Mouse (Mus musculus) neural tube, embryonic 13.5 days (tissue): Measurements from ENCODE around the gene Orai2. TPM values are rescaled to one million over a fixed set of nuclear protein-coding genes. Genes with fewer than 3 reads are reported as not detected.
"Not testable (repeated sequence)": the region's sequence is repeated elsewhere in the genome, so short reads cannot be mapped to it uniquely, and the experiment has no call there.

Experiments used
- ATAC-seq: fragments of 200-750 bp; cut with Nextera tagmentation; 2 replicates; pipeline ENCODE4 v1.8.0; 2017; ENCODE audit warnings: low read depth, mild to moderate bottlenecking, moderate TSS enrichment, moderate library complexity
- H3K27ac ChIP-seq: fragments of 300-500 bp; sonication (generic); replicated peaks from 2 replicates; pipeline ENCODE4 v1.5.1; 2015; ENCODE audit warnings: moderate library complexity, mild to moderate bottlenecking, inconsistent platforms
- H3K27me3 ChIP-seq: fragments of 300-500 bp; sonication (generic); 2 replicates; pipeline ENCODE4 v1.6.1; 2015; ENCODE audit warnings: mild to moderate bottlenecking, inconsistent platforms
- H3K36me3 ChIP-seq: fragments of 300-500 bp; sonication (generic); 2 replicates; pipeline ENCODE4 v1.6.1; 2015; ENCODE audit warnings: mild to moderate bottlenecking, inconsistent platforms
- H3K4me1 ChIP-seq: fragments of 300-500 bp; sonication (generic); replicated peaks from 2 replicates; pipeline ENCODE4 v1.6.1; 2015; ENCODE audit warnings: inconsistent platforms
- H3K4me2 ChIP-seq: fragments of 300-500 bp; sonication (generic); 2 replicates; pipeline ENCODE4 v1.6.1; 2015; ENCODE audit warnings: inconsistent platforms, mild to moderate bottlenecking, moderate library complexity
- H3K4me3 ChIP-seq: fragments of 300-500 bp; sonication (generic); 2 replicates; pipeline ENCODE4 v1.5.1; 2015; ENCODE audit warnings: mild to moderate bottlenecking, inconsistent platforms
- H3K9ac ChIP-seq: fragments of 300-500 bp; sonication (generic); 2 replicates; pipeline ENCODE4 v1.6.1; 2015; ENCODE audit warnings: moderate library complexity, mild to moderate bottlenecking, inconsistent platforms
- H3K9me3 ChIP-seq: fragments of 300-500 bp; sonication (generic); 2 replicates; pipeline ENCODE4 v1.6.1; 2016; ENCODE audit warnings: inconsistent platforms
- WGBS: fragments of 180-500 bp; shearing (Covaris S2); methylation state at CpG from one replicate; pipeline ENCODE4 v1.1.7; 2015; 5-methylcytosine and 5-hydroxymethylcytosine counted together
- polyA plus RNA-seq: library from polyadenylated mRNA; unstranded; fragments of >200 nt; fragmentation: Nextera tagmentation; extraction: Ambion mirVana; gene quantifications from 2 replicates; pipeline ENCODE4 v1.2.1, GENCODE M21; 2015

The Orai2 gene
- polyA plus RNA-seq, 1 experiment from 2014 or later, result 33.7 TPM

- H3K9ac ChIP-seq, result peak overlapping the region; percentile 84
- ATAC-seq, result peak; percentile 64
Measured at GRCm38 (mm10) chr5:136169626-136170511, 644 bp downstream of the Orai2 start.

GRCm38 (mm10) chr5:136168071-136168470, 2.4 kb downstream of the Orai2 start:
- 92% methylated on average over 3 of the region's 3 CpGs for WGBS
- H3K4me1 ChIP-seq, result peaks cover 44% of the 10 kb centered on the region
- H3K4me2 ChIP-seq, result no peak overlapping the region
- no peak overlapping the region for H3K4me3 ChIP-seq
- H3K27me3 ChIP-seq, result peaks cover 6% of the 10 kb centered on the region; the same call in 1 of the 2 replicates
- 0 out of 2 replicates have a peak, but pooled peaks cover 5% of the 10 kb centered on the region for H3K9me3 ChIP-seq
- ATAC-seq, result no peak
- H3K36me3 ChIP-seq, result peaks cover 20% of the 10 kb centered on the region
- no peak overlapping the region for H3K27ac ChIP-seq
- no peak overlapping the region for H3K9ac ChIP-seq

More at GRCm38 (mm10) chr5:136169626-136170511, 644 bp downstream of the Orai2 start:
- H3K27me3 ChIP-seq, result peaks cover 6% of the 10 kb centered on the region; the same call in 1 of the 2 replicates
- H3K36me3 ChIP-seq, result peaks cover 20% of the 10 kb centered on the region
- peaks cover 45% of the 10 kb centered on the region for H3K4me1 ChIP-seq
- H3K27ac ChIP-seq, result peak overlapping the region; percentile 79
- H3K4me3 ChIP-seq, result peak overlapping the region; percentile 65
- 12% methylated on average over 15 of the region's 15 CpGs for WGBS
- H3K4me2 ChIP-seq, result peak overlapping the region; percentile 90
- 0 out of 2 replicates have a peak, but pooled peaks cover 5% of the 10 kb centered on the region for H3K9me3 ChIP-seq

GRCm38 (mm10) chr5:136167296-136167695, 3.2 kb downstream of the Orai2 start:
- H3K27ac ChIP-seq, result no peak overlapping the region
- ATAC-seq, result no peak

GRCm38 (mm10) chr5:136165246-136165645, 5.3 kb downstream of the Orai2 start:
- Histone ChIP-seq H3K9ac (peak overlapping the region; percentile 17; the same call in 1 of the 2 replicates), H3K27ac (peak overlapping the region; percentile 28; the same call in 1 of the 2 replicates), H3K9me3 (0 out of 2 replicates have a peak, but pooled peaks cover 5% of the 10 kb centered on the region), H3K4me1 (peaks cover 30% of the 10 kb centered on the region), H3K4me3 (no peak overlapping the region), H3K36me3 (peaks cover 33% of the 10 kb centered on the region), H3K27me3 (no peaks in the 10 kb centered on the region), H3K4me2 (no peak overlapping the region)
- ATAC-seq, result no peak
- WGBS, result 75% methylated on average over 8 of the region's 8 CpGs

More at GRCm38 (mm10) chr5:136167296-136167695, 3.2 kb downstream of the Orai2 start:
- peaks cover 20% of the 10 kb centered on the region for H3K36me3 ChIP-seq
- H3K4me3 ChIP-seq, result no peak overlapping the region
- 0 out of 2 replicates have a peak, but pooled peaks cover 5% of the 10 kb centered on the region for H3K9me3 ChIP-seq
- no peak overlapping the region for H3K9ac ChIP-seq
- WGBS, result 90% methylated on average over 4 of the region's 4 CpGs
- peaks cover 44% of the 10 kb centered on the region for H3K4me1 ChIP-seq
- H3K4me2 ChIP-seq, result no peak overlapping the region
- H3K27me3 ChIP-seq, result peaks cover 3% of the 10 kb centered on the region; the same call in 1 of the 2 replicates

- H3K27ac ChIP-seq, result peak overlapping the region; percentile 28; the same call in 1 of the 2 replicates
- no peak; the same call in 1 of the 2 replicates for ATAC-seq
- peaks cover 22% of the 10 kb centered on the region for H3K4me1 ChIP-seq
- no peak overlapping the region for H3K4me3 ChIP-seq
- H3K4me2 ChIP-seq, result no peak overlapping the region
- H3K27me3 ChIP-seq, result no peaks in the 10 kb centered on the region
- 67% methylated on average over 11 of the region's 11 CpGs for WGBS
- H3K9ac ChIP-seq, result no peak overlapping the region
- peaks cover 35% of the 10 kb centered on the region for H3K36me3 ChIP-seq
- 0 out of 2 replicates have a peak, but pooled peaks cover 5% of the 10 kb centered on the region for H3K9me3 ChIP-seq
Measured at GRCm38 (mm10) chr5:136163807-136164474, 6.6 kb downstream of the Orai2 start.

- H3K4me2 ChIP-seq, H3K9ac ChIP-seq, H3K9me3 ChIP-seq, ATAC-seq, H3K4me1 ChIP-seq, H3K27ac ChIP-seq, H3K4me3 ChIP-seq, H3K27me3 ChIP-seq: not testable (repeated sequence)
- 91% methylated on average over 11 of the region's 12 CpGs for WGBS
- H3K36me3 ChIP-seq, result peaks cover 15% of the 10 kb centered on the region
Measured at GRCm38 (mm10) chr5:136160084-136160483, 10.4 kb downstream of the Orai2 start.

- no peak overlapping the region for H3K27ac ChIP-seq
- 94% methylated on average over 5 of the region's 5 CpGs for WGBS
- H3K4me2 ChIP-seq, result no peak overlapping the region
- no peak for ATAC-seq
- H3K4me1 ChIP-seq, result no peaks in the 10 kb centered on the region
- no peaks in the 10 kb centered on the region for H3K9me3 ChIP-seq
- peaks cover 10% of the 10 kb centered on the region for H3K36me3 ChIP-seq
- no peak overlapping the region for H3K9ac ChIP-seq
- no peaks in the 10 kb centered on the region for H3K27me3 ChIP-seq
- H3K4me3 ChIP-seq, result no peak overlapping the region
Measured at GRCm38 (mm10) chr5:136155399-136155798, 15.1 kb downstream of the Orai2 start.

GRCm38 (mm10) chr5:136152365-136152764, 18.1 kb downstream of the Orai2 start:
- no peaks in the 10 kb centered on the region for H3K9me3 ChIP-seq
- ATAC-seq, result no peak
- H3K27me3 ChIP-seq, result no peaks in the 10 kb centered on the region
- 79% methylated on average over 8 of the region's 8 CpGs for WGBS
- no peak overlapping the region for H3K9ac ChIP-seq
- no peak overlapping the region for H3K27ac ChIP-seq
- no peak overlapping the region for H3K4me3 ChIP-seq
- H3K36me3 ChIP-seq, result peaks cover 6% of the 10 kb centered on the region; the same call in 1 of the 2 replicates
- no peaks in the 10 kb centered on the region for H3K4me1 ChIP-seq
- no peak overlapping the region for H3K4me2 ChIP-seq

- ATAC-seq, result not testable (repeated sequence)
Measured at GRCm38 (mm10) chr5:136149134-136149576, 21.4 kb downstream of the Orai2 start.

GRCm38 (mm10) chr5:136147704-136148103, 22.8 kb downstream of the Orai2 start:
- H3K4me3 ChIP-seq, result no peak overlapping the region
- 79% methylated on average over 8 of the region's 8 CpGs for WGBS
- H3K27me3 ChIP-seq, result no peaks in the 10 kb centered on the region

More at GRCm38 (mm10) chr5:136149134-136149576, 21.4 kb downstream of the Orai2 start:
- not testable (repeated sequence) for H3K36me3 ChIP-seq, H3K4me3 ChIP-seq, H3K4me2 ChIP-seq, H3K9ac ChIP-seq, H3K27me3 ChIP-seq, H3K4me1 ChIP-seq, H3K9me3 ChIP-seq, H3K27ac ChIP-seq
- WGBS, result 74% methylated on average over 5 of the region's 5 CpGs

GRCm38 (mm10) chr5:136146936-136147335, 23.6 kb downstream of the Orai2 start:
- no peaks in the 10 kb centered on the region for H3K27me3 ChIP-seq
- peaks cover 7% of the 10 kb centered on the region for H3K36me3 ChIP-seq
- no peaks in the 10 kb centered on the region for H3K4me1 ChIP-seq
- no peak overlapping the region for H3K9ac ChIP-seq
- no peaks in the 10 kb centered on the region for H3K9me3 ChIP-seq
- no peak overlapping the region for H3K27ac ChIP-seq
- no peak overlapping the region for H3K4me2 ChIP-seq
- no peak for ATAC-seq
- WGBS, result 93% methylated on average over 1 of the region's 1 CpGs
- no peak overlapping the region for H3K4me3 ChIP-seq

More at GRCm38 (mm10) chr5:136147704-136148103, 22.8 kb downstream of the Orai2 start:
- Histone ChIP-seq H3K9ac (no peak overlapping the region), H3K36me3 (no peaks in the 10 kb centered on the region), H3K4me2 (no peak overlapping the region), H3K27ac (no peak overlapping the region), H3K9me3 (no peaks in the 10 kb centered on the region), H3K4me1 (no peaks in the 10 kb centered on the region)
- no peak for ATAC-seq
